Mouse (Mus musculus) c-Kit-positive CD71-positive TER-119-positive erythroid progenitor cells, embryonic 14.5 days (primary cell): ENCODE results near the gene Lim2.
A peak's percentile ranks its signal among the peaks of the same experiment; 100 is the strongest.
"Not testable (repeated sequence)": the region's sequence is repeated elsewhere in the genome, so short reads cannot be mapped to it uniquely, and the experiment has no call there.

Experiments used
- DNase-seq: peaks from one replicate; pipeline ENCODE4 v3.0.0-alpha.2; 2013; ENCODE audit warnings: low spot score

Lim2 gene

DNA sequence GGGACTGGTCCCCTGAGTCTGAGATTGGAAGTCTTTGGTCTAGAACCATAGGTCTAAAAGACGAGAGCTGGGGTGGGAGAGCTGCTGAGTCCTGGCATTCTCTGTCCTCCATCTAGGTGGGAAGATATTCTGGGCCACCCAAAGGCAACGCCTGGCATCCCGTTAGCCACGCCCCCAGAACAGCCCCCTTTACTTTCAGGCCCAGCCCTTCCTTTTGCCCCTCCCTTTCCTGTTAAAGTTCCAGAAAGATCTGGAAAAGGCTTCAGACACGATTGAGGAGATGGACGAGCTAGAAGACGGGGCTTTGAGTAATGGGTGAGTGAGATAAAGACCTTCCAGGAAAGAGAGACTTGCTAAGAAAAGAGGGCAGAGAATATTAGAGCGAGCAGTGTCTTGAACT is at the start of gene Lim2:
Lim2 (plus strand) TSS at position 265 of the 400 bp plus-strand sequence.
- no peak for DNase-seq

DNA sequence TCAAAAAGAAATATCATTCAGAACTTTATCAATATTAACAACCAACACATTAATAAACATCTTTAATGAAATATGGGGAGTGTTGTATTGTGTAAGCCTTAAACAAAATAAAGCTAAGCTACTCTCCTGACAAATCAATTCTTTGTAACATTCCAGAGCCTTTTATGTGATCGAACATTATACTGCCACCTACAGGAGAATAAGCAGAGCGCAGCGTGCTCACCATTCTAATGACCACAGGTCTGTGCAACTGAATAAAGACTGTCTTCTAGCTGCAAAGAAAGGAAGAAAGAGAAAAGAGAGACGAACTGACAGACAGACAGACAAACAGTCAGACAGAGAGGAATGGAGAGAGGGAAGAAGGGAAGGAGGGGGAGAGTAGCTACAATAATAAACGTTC is 49.2 kb upstream of the Lim2 start:
- peak; percentile 24 for DNase-seq

DNA sequence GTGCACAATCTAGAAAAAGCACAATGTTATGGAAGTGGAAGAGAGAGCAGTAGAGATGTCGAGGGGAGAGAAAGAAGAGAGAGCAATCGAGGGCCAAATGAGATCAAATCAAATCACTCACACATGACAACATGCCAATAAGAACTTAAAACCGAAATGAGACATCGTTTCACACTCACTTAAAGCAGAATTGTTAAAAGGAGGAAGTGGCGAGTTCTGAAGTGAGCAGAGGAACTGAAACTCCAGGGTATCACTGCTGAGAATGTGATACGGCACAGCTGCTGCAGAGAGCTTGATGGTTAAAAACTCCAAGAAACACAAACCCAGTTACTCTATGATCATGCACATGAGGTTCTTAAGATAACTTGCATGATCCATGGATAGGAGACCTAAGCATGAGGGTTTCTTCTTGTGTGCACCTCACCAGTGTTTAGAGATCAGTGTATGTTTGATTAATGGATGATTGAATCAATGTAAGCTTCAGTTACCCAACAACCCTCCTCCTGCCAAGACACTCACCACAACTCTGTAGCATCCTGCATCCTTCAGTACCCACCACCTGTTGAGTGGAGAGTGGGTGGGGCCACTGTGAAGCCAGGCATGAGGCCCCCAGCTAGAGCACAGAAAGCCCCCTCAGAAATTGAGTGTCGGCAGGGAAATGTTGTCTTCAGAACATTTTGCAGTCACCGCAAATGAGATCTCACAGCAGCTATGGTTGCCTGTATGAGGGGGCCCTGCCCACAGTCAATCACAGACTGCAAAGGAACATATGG is 34.9 kb upstream of the Lim2 start:
- no peak for DNase-seq

DNA sequence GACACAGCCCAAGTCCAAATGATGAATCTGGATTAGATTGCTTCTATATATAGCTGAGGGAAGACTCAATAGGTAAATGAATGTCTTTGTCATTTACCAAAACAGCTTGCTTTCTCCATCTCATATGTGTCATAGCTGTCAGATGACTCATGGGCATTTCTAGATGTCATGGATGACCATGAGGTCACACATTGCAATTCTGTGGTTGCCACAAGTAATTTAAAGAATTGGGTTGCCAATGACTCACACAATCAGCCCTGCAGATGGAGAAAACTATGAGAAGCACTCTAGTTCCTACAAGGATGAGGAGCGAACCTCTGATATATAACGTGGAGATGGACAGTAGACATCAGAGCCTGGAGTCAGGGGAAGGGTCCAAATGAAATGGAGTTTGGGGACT is 28.0 kb upstream of the Lim2 start:
- DNase-seq = no peak

DNA sequence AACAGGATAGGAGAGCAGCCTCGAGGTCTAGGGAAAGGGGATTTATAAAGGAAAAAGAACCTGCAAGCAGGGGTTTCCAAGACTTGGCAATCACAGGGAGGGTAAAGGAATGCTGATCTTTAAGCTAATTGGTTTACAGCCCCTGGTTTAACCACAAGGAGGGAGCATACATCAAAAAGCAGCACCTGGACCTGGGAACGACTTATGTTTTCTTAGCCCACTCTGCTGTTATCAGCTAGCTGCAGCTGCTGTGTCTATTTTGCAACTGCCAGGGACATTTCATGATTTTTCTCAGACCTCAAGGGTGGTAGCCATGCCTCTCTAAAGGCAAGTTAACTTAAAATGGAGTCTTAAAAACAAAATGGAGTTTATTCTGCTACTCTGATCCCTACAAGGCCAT is 24.8 kb upstream of the Lim2 start:
- no peak for DNase-seq

DNA sequence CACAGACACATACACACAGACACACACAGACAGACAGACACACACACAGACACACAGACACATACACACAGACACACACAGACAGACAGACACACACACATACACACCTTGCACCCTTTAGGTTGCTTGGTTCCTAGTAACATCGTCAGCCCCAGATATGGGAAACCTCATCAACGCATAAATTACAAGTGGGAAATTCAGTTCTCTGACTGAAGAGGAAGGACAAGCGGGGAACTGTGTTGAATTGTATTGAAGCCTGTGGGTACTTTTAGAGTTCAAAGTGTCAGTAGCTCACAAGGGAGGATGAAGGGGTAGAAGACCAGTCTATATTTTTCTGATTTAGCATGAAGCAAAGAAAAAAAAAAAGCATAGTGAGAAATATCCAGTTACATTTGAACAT is 19.9 kb upstream of the Lim2 start:
- DNase-seq = no peak

DNA sequence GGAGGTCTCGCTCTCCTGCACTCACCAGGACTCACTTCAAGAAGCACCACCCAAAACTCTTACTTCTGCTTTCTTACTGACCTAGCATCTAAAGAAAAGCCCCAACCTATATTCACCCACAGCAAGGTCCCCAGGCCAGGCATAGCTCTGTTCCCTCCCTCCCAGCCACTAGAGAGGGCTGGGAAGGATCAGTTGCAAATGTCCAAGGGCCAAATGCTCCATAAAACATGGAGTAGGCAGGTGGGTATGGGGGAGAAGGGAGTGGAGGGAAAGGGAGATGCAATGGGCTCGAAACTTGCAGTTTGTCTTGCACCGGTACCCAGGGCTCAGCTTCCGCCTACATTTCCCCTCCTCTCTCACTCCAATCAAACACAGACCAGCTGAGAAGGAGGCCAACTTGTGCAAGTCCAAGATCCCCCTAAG is 19.3 kb upstream of the Lim2 start, which contains the start of gene Siglecg:
Siglecg (plus strand) TSS at position 74 of the 423 bp plus-strand sequence.
- DNase-seq = no peak

DNA sequence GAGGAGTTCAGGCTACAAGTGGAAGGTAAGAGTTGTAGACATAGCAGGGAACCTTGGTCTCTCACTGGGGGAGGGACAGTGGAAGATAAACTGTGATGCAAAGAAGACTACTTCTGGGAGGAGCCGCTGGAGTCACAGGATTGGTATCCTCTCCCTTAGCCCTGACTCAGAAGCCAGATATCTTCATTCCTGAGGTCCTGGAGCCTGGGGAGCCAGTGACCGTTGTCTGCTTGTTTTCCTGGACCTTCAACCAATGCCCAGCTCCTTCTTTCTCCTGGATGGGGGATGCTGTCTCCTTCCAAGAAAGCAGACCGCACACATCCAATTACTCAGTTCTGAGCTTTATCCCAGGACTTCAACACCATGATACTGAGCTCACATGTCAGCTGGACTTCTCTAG is 18.4 kb upstream of the Lim2 start:
- no peak for DNase-seq

DNA sequence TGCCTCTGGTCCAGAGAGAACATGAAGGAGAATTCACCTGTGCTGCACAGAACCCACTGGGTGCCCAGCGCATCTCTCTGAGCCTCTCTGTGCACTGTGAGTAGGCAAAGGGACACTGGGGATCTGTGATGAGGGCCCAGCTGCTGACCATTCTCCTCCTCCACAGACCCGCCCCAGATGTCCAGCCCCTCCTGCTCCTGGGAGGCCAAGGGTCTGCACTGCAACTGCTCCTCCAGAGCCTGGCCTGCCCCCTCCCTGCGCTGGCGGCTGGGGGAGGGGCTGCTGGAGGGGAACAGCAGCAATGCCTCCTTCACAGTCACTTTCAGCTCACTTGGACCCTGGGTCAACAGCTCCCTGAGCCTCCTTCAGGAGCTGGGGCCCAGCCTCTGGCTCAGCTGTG is 15.7 kb upstream of the Lim2 start:
- not testable (repeated sequence) for DNase-seq

DNA sequence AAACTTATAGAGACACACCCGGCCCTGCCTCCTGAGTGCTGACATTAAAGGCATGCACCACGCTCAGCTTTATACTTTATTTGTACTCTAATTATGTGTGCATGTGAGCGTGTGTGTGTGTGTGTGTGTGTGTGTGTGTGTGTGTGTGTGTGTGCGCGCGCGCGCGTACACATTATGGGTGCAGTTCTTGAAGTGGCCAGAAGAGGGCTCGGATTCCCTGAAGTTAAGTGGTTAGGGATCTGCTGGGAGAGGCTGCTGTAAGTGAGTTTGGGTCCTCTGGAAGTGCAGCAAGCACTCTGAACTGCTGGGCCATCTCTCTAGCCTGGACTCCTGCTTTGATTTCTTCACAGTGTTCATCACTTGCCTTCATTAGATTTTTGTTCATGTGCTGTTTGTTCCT is 10.2 kb upstream of the Lim2 start:
- DNase-seq = no peak

DNA sequence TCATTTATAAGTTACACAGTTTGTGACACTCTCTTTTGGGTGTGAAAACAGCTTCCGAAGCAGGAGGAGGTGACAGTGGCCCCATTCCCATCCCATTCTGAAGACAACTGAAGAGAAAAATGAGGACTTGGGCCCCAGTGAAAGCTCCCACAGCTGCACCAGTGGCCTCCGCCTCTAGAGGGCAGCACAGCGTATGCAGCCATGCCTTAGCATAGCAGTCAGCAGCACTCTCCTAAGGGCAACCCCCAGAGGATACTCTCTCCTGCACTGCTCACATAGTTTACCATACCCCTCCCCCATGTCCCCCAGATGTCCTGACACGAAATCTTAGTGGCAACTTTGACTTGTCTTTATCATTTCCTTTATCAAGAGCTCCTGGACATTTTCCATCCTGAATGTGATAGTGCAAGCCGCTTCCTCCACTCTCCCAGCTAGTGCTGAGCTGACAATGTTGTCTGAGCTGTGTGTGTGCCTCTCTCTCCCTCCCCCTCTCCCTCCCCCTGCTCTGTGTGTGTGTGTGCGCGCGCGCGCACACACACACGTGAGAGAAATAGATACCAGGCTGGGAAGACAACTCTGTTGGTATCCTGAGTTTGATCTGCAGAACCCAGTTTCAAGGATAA is 4.4 kb upstream of the Lim2 start:
- peak; percentile 57 for DNase-seq

DNA sequence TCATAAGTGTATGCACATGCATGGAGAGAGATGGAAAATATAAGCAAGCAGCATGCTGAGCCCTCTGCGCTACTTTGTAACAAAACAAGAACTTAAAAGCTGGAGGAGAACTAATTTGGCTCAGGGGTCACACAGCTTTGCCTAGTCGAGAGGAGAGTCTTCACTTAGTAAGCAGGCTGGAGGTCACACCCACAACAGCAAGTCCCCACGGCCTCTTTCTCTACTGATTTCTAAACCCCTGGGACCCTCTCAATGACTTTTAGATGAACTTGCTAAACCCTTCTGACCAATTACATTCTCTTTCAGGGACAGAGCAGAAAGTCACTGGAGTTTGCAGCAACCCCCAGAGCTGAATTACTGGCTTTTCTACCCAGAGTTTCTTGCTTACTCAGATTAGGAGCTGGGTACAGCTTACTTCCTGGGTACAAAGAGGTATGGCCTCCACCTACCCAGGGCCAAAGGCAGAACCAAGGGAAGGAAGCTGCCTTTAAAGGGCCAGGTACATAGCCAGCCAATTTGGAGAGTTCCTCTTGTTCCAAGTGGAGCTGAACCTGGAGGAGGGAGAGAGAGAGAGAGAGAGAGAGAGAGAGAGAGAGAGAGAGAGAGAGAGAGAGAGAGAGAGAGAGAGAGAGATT is 3.4 kb upstream of the Lim2 start:
- DNase-seq = no peak

DNA sequence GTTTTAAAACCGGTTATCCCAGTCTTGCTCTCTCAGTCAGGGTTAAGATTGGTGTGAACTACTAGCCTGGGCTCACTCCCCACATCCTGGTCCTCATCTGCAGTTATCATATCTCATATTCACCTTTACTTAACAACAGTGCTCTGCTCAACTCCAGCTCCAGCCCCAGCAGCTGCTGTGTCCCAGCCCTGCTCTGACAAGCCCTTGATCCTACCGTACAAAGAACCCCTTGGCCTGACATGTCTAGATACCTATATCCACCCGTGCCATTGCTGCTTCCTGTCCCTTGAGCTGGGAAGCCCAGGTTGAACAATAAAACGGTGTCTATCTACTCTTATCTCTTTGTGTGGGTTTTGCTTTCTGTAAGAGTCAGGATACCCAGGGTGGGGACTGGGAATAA is 2.0 kb downstream of the Lim2 start:
- DNase-seq = no peak

DNA sequence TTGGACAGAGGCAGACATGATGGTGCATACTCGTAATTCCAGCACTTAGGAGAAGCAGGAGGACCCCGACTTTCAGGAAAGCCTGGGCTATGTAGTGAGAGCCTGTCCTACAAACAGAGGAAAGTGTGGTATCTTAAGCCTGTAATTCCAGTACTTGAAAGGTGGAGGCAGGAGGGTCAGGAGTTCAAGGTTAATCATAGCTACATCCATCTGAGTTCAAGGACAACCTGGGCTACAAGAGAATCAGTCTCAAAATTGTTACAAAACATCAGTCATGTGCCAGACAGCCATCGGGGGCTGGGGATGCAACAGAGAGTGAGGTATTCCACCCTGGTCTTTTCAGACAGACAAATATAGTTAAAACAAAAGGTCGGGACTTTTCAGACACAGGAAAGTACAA is 5.4 kb downstream of the Lim2 start:
- no peak for DNase-seq

DNA sequence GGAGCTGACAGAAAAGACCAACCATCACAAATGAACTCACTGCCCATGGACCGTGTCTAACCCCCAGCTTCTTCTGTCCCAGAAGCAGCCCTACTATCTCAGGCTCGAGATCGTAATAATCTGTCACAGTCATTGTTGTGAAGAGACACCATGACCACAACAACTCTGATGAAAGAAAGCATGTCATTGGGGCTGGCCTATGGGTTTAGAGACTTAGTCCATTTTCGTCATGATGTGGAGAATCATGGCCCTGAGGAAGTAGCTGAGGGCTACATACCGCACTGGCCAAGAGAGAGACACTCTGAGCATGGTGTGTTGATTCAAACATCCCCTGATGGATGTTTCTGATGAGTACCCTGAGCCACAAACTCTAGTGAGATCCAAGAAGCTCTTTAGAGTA is 7.2 kb downstream of the Lim2 start:
- DNase-seq = no peak

DNA sequence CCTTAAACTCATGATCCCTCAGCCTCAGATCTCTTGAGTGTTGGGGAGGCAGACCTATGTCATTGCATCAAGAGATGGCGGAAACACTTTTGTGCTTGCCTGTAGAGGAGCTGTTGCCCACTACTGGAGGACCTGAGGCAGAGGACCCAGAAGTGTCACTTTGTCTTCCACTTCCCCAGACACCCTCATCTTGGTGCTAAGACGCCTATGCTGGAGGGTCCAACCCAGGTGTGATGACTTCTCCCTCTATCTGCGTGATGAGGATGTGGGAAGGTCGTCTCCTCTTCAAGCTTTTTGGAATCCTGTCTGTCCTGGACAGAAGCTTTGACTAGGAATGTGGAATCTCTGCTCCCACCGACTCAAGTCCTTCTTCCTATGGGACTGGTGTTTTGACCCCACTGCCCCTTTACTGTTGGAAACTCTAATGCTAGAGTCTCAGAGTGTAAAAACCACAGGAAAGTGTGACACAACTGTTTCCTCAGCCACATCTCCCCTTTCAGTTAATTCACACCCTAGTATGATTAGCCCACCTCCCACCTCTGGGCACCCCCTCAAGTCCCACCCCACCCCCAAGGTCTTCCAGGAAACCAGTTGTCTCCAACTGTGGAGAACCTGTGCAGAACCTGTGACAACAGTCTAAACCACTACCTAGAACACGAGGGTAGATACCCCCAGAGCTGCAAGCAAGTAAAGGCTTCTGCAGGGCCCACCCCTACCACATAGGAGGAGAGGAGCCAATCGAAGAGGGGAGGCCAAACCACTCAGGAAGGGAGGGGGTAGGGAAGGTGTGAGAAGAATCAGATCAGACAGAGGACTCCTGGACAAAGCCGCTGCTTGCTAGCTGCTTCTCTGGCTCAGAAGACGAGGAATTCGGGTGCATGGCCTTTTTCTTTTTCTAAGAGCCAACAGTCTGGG is 9.1 kb downstream of the Lim2 start, which contains the start of gene Nkg7:
Nkg7 (plus strand) TSS at position 733 of the 915 bp plus-strand sequence.
- DNase-seq = no peak

DNA sequence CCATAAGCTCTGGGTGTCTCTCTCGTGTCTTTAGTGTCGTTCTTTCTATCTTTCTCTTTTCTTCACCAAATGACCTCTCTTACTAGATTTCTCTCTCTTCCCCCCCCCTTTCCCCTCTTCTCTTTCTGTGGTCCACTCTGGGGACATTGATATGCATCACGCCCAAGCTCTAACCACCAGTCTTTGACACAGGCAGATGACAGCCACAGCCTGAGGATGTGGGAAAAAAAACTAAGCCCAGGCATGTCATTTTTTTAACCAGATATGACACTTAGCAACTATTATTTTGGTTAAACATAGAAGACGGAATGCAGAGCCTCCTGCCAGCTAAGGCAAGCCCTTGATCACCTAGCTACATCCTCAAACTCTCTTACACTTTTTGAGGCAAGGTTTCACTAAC is 11.1 kb downstream of the Lim2 start:
- DNase-seq = no peak

DNA sequence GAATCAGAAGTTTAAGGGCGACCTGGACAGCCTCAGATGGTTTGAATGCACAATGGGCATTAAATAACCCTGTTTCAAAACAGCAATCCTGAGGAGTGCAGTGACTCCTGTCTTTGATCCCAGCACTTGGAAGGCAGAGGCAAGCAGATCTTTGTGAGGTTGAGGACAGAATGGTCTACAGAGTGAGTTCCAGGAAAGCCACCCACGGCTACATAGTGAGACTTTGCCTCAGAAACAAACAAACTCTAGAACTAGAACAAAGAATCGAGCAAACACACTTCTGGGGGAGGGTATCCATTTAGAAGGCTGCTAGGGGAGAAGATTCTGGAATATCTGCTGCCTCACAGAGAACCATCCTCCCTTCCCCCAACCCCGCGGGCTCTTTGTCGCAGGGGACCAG is 13.0 kb downstream of the Lim2 start, which contains the start of gene Cldnd2:
Cldnd2 (plus strand) TSS at position 301 of the 400 bp plus-strand sequence.
- no peak for DNase-seq

DNA sequence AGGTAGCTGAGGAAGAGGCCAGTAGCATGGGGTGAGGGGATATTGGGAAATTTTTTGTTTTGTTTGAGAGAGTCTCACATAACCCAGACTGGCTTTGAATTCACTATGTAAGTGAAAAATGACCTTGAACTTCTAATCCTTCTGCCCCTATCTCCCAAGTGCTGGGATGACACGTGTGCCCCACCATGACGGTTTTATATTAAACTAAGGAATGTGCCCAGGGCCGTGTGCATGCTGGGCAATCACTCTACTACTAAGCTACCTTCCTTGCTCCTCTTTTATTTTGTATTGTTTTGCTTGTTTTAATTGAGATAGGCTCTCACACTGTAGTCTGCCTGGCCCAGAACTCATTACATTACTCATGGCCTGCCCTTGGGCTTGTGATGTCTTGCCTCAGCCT is 13.6 kb downstream of the Lim2 start:
- DNase-seq = no peak

DNA sequence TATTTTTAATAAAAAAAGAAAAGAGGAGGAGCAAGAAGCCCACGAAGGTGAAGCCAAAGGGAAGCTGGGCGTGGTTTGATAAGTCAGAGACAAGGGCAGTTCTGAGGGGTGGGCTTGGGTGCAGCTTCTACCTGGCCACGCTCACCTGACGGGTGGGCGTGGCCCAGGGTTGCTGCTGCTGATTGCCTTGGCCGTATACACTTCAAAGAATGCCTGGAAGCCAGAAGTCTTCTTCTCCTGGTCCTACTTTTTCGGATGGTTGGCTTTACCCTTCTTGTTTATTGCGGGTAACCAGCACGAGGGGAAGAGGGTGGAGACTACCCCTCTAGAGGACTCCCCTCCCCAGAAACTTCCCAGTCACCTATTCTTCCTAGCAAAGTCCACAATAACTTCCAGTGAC is 15.2 kb downstream of the Lim2 start:
- no peak for DNase-seq

DNA sequence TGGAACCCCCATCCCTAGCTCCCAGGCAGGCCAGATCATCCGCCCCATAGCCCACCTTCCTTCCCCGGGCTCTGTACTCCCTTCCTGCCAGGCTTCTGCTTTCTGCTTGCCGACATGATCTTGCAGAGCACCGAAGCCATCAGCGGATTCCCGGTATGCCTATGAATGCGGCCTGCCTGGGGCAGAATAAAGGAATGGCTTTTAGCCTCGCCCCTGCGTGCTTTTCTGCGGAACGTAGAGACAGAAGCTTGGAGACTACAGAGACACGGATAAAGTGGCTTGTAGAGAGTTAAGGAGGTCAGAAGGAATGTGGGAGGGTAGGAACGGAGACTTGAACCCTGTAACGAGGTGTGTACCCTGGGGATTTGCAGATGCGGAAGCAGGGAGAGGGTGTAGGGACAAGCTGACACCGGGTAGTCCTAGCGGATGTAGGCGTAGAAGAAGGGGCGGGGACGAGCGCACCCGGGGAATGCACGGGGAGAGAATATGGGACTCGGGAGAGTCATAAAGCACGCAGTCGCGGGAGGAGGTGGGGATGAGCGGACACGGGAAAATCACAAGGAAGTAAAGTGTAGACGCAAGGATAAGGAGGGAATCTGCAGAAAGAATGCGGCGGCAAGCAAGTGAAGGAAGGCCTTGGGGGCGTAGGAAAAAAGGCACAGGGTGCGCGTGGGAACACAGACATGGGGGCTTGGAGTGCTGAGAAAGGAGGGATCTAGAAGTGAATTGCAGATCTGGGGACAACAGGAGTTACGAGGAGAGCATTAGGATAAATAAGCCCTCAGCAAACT is 15.9 kb downstream of the Lim2 start:
- peak; percentile 59 for DNase-seq
